Mouse (Mus musculus) E14TG2a.4 (cell line): Measurements from ENCODE around the gene Rab3c.

Experiments used
- H3K27me3 ChIP-seq: 2 replicates; pipeline ENCODE4 v1.6.1; 2014; ENCODE audit warnings: low read length, control low read depth; ENCODE audit not compliant: insufficient read depth
- H3K36me3 ChIP-seq: 2 replicates; pipeline ENCODE4 v1.6.1; 2014; ENCODE audit warnings: low read length, control low read depth; ENCODE audit not compliant: insufficient read depth
- H3K4me1 ChIP-seq: replicated peaks from 2 replicates; pipeline ENCODE4 v1.6.1; 2014; ENCODE audit warnings: low read depth, low read length, control low read depth
- H3K4me3 ChIP-seq: replicated peaks from 2 replicates; pipeline ENCODE4 v1.5.1; 2014; ENCODE audit warnings: mild to moderate bottlenecking, low read length
- H3K9me3 ChIP-seq: 2 replicates; pipeline ENCODE4 v1.6.1; 2014; ENCODE audit warnings: low read length, control low read depth
- CTCF ChIP-seq: conservative IDR thresholded peaks from 2 replicates; pipeline ENCODE4 v1.5.1; 2014; ENCODE audit warnings: low read length
- NANOG ChIP-seq: IDR thresholded peaks from 2 replicates; pipeline ENCODE4 v1.6.1; 2014; ENCODE audit warnings: borderline replicate concordance, low read length, mixed read lengths
- POU5F1 ChIP-seq: IDR thresholded peaks from 2 replicates; pipeline ENCODE4 v1.6.1; 2014; ENCODE audit warnings: low read length, borderline replicate concordance

Rab3c gene

DNA sequence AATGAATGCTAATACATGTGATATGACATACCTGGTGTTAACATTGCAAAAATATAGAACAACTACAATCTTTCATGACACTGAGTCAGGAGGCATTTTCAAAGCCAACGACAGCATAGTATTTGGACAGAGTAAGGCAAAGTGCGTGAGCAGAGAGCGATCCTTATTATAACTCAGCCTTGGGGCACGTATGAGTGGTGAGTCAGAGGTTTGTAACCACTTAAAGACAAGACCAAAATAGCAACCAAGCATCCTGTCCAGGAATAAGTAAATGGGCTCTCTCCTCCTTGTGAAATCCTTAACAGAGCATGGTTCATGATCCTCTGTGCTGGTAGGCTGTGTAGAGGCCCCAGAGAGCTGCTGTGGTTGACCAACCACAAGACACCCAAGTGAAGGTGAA is 50.8 kb downstream of the Rab3c start:
- Histone ChIP-seq H3K4me3 (no peak overlapping the region), H3K9me3 (no peaks in the 10 kb centered on the region), H3K27me3 (no peaks in the 10 kb centered on the region), H3K4me1 (no peaks in the 10 kb centered on the region), H3K36me3 (no peaks in the 10 kb centered on the region)
- TF ChIP-seq POU5F1 (no peak), CTCF (no peak), NANOG (no peak)

DNA sequence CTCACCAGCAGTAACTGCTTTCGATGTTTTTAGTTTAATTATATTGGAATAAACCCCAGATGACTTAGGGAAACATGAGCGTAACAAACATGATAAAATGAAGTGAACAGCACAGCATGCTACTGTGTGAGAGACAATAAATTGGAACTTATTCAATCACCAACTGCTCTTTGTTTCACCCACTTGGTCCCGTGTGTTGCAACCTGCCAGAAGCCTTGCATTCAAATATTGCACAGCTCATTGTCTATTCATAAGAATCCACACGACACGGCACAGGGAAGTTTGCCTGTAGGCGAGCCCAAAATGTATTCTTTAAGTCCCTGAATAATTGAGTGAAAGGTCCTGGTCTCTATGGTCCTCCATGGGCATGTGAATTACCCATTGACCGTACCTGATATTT is 61.6 kb downstream of the Rab3c start:
- Histone ChIP-seq H3K36me3 (no peaks in the 10 kb centered on the region), H3K4me3 (no peak overlapping the region), H3K27me3 (no peaks in the 10 kb centered on the region), H3K9me3 (no peaks in the 10 kb centered on the region), H3K4me1 (no peaks in the 10 kb centered on the region)
- TF ChIP-seq CTCF: no peak
- no peak for TF ChIP-seq NANOG
- TF ChIP-seq POU5F1: no peak

DNA sequence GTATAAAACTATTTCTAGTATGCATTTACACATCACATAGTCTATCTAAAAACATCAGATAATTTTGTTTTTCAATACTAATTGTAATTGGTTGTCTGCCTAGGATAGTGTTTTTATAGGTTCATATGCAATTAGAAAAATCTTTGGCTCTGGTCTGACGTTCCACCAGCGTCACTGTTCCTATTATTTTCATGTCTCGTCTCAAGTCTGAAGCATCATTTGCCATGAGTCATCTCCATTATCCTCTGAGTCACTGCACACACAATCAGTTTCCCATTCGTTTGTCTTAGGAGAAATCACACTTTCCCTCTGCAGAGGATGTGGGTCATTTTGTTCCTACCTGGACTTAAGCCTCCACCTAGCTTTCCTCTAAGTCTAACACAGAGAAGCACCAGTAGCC is 62.3 kb downstream of the Rab3c start:
- H3K4me1 ChIP-seq: no peaks in the 10 kb centered on the region
- H3K4me3 ChIP-seq: no peak overlapping the region
- no peaks in the 10 kb centered on the region for H3K36me3 ChIP-seq
- H3K9me3 ChIP-seq: no peaks in the 10 kb centered on the region
- no peaks in the 10 kb centered on the region for H3K27me3 ChIP-seq
- TF ChIP-seq CTCF (no peak), POU5F1 (no peak), NANOG (no peak)

DNA sequence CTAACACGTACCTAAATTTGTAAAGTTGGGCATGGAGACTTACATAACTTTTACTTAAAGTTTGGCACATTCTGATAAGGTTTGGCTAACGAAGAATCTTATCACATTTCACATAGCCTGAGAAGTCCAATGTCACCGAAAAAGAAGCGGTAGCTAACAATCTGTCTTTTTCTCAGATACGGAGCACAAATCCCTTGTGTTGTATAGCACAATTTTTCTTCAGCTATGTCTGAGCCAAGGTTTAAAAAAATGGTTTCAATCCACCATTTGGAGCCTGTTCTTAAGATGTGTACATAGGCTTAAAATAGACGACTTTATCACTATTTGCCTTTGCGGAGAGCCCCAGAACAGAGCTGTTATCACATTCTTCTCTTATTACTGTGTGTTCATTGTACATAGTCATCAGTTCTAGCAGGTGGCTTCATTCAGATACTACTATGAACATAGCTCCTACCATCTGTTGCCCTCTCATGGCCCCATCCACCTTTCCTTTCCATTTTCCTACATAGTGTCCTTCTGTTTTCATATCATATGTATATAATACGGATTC is 69.2 kb downstream of the Rab3c start:
- no peaks in the 10 kb centered on the region for H3K36me3 ChIP-seq

DNA sequence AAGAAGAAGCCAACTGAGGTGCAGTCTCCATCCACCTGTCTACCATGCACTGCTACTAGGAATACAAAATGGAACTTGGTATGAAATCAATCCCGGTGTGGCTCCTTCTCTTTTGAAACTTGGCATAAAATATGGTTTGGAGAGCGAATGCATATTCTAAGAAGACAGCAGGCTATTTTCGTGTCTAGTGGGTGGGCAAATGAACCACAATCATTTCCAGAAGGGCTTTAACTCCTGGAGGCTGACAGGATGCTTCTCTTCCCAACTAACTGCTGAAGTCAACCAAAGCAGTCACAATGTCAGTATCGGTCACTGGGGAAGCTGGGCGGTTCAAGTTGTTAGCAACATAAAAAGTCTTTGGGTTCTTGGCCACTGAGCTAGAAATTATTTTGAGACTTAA is 81.9 kb downstream of the Rab3c start:
- TF ChIP-seq NANOG (no peak), CTCF (no peak), POU5F1 (no peak)
- H3K36me3 ChIP-seq: no peaks in the 10 kb centered on the region

More for the DNA sequence above, 69.2 kb downstream of the Rab3c start:
- TF ChIP-seq CTCF (no peak), POU5F1 (no peak), NANOG (no peak)
- Histone ChIP-seq H3K4me1 (no peaks in the 10 kb centered on the region), H3K27me3 (no peaks in the 10 kb centered on the region), H3K4me3 (no peak overlapping the region), H3K9me3 (no peaks in the 10 kb centered on the region)

DNA sequence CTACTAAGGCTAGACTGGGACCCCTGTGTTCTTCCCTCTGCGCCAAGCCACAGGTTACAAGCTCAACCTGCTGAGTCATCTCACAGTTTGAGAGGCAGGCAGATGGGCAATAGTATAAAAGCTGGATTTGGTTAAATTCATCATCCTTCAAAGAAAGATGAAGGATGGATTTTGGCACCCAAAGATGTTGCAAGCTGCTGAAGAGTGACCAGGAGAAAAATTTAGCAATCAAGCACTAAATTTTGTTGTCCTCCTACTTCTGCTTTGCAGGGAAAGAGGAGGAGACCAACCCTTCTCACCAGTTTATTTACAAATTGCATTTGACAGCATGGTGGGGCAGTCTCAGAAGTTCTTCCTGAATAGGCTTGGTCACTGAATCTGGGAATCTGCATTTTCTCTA is 90.8 kb downstream of the Rab3c start:
- Histone ChIP-seq H3K9me3 (0 out of 2 replicates have a peak, but pooled peaks cover 2% of the 10 kb centered on the region), H3K4me3 (no peak overlapping the region), H3K36me3 (no peaks in the 10 kb centered on the region), H3K4me1 (peaks cover 9% of the 10 kb centered on the region), H3K27me3 (no peaks in the 10 kb centered on the region)
- TF ChIP-seq CTCF: no peak
- TF ChIP-seq POU5F1: no peak

More for the DNA sequence above, 81.9 kb downstream of the Rab3c start:
- Histone ChIP-seq H3K4me3 (no peak overlapping the region), H3K9me3 (no peaks in the 10 kb centered on the region), H3K4me1 (no peaks in the 10 kb centered on the region), H3K27me3 (no peaks in the 10 kb centered on the region)

DNA sequence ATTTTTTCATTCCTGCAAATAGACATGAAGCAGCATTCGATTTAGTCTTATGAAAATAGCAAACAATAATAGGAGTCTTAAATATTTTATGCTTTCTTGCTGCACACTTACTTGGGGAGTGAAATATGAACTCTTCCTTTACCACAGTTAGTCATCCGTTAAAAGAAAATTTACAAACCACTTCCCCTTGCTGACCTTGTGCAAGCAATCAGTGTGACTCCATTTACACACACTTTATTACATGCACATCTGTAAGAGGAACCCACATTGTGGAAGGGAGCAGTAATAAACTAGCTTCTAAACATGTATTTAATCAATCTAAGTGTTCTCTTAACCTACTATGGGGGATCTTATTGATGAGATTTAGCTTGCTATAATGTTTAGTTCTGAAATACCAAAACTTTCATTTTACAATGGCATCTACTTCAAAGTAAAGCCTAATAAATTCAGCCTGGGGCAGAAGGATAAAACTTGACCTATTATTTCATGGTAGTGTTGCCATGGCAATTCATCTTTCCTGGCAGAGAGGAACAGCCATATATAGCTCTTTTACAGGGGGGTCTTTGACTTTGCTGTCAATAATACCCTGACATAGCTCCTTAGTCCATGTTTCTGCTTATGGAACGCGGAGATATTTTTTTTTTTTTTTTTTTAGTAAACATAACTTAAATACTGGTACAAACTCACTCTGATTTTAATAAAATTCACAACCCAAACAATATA is 95.7 kb downstream of the Rab3c start:
- Histone ChIP-seq H3K4me1 (peaks cover 6% of the 10 kb centered on the region), H3K4me3 (no peak overlapping the region), H3K36me3 (no peaks in the 10 kb centered on the region), H3K9me3 (0 out of 2 replicates have a peak, but pooled peaks cover 2% of the 10 kb centered on the region), H3K27me3 (no peaks in the 10 kb centered on the region)
- TF ChIP-seq NANOG: no peak
- TF ChIP-seq POU5F1: no peak
- no peak for TF ChIP-seq CTCF

DNA sequence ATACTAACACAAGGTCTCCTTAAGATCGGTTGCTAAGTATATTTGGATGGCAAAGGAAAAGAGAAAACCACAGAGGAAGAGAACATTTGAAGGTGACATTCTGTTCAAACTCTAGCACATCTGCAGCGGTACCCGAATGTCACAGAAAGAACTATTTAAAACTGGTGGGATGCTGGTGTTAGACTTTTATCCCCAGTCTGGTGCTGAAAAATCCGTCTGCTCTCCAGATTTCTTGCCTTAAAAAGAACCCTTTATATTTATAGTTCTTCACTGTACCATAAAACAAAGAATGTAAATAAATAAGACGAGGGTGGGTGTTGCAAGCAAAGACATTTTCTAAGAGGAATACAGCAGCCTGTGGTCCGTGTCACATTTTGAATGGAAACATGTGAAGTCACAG is 105.1 kb downstream of the Rab3c start:
- Histone ChIP-seq H3K9me3 (no peaks in the 10 kb centered on the region), H3K27me3 (no peaks in the 10 kb centered on the region), H3K4me1 (no peaks in the 10 kb centered on the region), H3K36me3 (no peaks in the 10 kb centered on the region), H3K4me3 (no peak overlapping the region)
- no peak for TF ChIP-seq CTCF
- no peak for TF ChIP-seq POU5F1
- TF ChIP-seq NANOG: no peak

DNA sequence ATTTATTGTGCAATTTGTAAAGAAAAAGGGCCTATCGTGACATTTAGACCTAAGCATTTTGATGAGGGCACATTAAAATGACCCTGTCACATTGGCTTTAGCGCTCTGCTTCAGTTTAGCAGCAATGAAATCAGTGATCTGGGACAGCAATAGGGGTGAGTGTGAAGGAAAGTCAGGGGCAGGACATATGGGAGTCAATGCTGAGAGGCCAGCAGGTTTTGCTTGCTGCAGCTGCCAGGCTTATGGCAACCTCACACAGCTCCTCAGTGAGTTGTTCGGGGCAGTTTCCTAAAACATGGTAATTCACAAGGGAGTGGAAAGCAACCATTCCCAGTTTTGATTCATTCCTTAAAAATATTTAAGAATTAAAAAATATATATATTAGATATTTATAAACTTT is 111.1 kb downstream of the Rab3c start:
- H3K4me3 ChIP-seq: no peak overlapping the region
- no peaks in the 10 kb centered on the region for H3K27me3 ChIP-seq
- no peaks in the 10 kb centered on the region for H3K9me3 ChIP-seq
- no peaks in the 10 kb centered on the region for H3K36me3 ChIP-seq
- H3K4me1 ChIP-seq: no peaks in the 10 kb centered on the region
- TF ChIP-seq CTCF: no peak
- no peak for TF ChIP-seq NANOG
- no peak for TF ChIP-seq POU5F1

DNA sequence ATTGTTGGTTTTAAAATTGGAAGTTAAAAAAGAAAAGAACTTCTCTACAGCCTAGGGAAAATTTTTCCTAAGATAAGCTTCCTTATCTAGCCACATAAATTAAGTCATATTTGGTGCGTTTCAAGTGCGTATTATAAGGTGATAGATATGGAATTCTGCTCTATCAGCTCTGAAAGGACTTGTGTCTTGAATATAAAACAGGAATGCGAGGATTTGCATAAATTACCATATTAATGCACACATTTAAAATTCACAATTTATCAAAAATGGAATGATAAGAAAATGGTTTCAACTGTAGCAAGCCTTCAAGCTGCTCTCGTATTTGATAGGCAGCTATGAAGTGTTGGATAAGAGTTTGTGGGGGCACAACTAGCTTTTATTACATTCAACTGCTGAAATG is 111.6 kb downstream of the Rab3c start:
- no peaks in the 10 kb centered on the region for H3K9me3 ChIP-seq
- H3K36me3 ChIP-seq: no peaks in the 10 kb centered on the region
- H3K27me3 ChIP-seq: no peaks in the 10 kb centered on the region
- TF ChIP-seq POU5F1 (no peak), CTCF (no peak), NANOG (no peak)
- H3K4me3 ChIP-seq: no peak overlapping the region
- no peaks in the 10 kb centered on the region for H3K4me1 ChIP-seq
